Mouse (Mus musculus): ENCODE data around the gene Stk25.
A peak's percentile ranks its signal among the peaks of the same experiment; 100 is the strongest.

DNA sequence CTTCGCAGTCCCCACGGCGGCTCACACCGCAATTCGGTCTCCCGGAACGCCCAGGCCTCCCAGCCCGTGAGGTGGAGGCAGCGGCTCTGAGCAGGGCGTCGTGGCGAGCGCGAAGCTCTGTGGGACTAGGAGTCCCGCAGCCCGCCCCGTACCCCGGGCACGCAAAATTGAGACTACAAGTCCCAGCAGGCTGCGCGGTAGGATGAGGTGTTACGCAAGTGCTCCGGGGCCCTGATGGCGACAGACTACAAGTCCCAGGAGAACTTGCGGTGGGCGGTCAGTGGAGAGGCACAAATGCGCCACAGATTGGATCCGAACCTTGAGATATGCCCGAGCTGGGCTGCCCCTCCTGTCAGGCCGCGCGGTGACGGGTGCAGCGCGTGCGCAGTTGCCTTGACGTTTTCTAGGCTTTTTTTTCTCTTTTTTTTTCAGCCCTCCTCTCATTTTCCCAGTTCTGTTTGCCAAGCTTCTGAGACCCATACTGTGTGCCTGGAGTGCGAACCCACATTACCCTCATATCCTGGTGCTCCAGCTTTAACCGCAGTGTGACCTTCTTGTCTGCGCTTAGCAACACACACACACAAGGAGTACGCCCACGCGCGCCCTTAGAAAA is 22.8 kb downstream of the Stk25 start:
- no peak for TF ChIP-seq CTCF (IDR thresholded peaks at IDR 0.05; ENCODE audit: borderline replicate concordance, insufficient read depth, low read length)
- TF ChIP-seq POLR2A (IDR thresholded peaks at IDR 0.05; ENCODE audit: low read depth, low read length) = peak; percentile 83
